Mouse (Mus musculus) adipose tissue, adult 10 weeks (tissue): Measurements from ENCODE around the gene Hist2h2bb. TPM values are rescaled to one million over a fixed set of nuclear protein-coding genes. Genes with fewer than 3 reads are reported as not detected.

Experiments used
- polyA plus RNA-seq: library from polyadenylated mRNA; stranded (reverse); fragments of 350-450 nt; fragmentation: Illumina TruSeq; extraction: RNeasy Lipid Tissue Mini Kit (QIAGEN cat#74804); gene quantifications from one replicate; pipeline ENCODE4 v1.2.3, GENCODE M21; 2014; ENCODE audit warnings: low read depth, low replicate concordance

Hist2h2bb gene
- not detected for polyA plus RNA-seq

DNA sequence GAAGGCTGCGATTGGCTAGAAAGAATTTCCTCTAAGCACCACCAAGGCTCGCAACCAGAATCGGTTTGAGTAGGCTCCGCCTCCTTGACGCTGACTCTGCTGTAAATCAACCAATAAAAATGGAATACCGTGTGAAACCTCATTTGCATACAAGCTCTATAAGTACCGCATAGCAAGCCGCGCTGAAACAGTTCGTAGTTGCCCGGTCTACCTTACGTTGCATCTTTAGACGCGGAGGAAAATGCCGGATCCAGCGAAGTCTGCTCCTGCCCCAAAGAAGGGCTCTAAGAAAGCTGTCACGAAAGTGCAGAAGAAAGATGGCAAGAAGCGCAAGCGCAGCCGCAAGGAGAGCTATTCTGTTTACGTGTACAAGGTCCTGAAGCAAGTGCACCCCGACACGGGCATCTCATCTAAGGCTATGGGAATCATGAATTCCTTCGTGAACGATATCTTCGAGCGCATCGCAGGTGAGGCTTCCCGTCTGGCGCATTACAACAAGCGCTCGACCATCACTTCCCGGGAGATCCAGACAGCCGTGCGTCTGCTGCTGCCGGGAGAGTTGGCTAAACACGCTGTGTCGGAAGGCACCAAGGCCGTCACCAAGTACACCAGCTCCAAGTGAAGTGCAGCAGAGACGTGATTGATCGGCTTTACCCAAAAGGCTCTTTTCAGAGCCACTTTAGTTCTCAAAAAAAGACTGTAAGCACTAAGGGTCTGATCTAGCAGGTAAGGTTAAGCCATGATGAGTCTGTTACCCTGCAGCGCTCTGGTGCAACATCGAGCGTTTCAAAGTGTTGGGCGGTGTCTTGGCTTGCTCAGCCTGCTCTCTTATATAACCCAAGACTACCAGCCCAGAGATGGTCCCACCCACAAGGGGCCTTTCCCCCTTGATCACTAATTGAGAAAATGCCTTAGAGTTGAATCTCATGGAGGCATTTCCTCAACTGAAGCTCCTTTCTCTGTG is at the start of gene Hist2h2bb:
TSS of gene Hist2h2bb (plus strand) at position 242 of the 964 bp plus-strand sequence.

DNA sequence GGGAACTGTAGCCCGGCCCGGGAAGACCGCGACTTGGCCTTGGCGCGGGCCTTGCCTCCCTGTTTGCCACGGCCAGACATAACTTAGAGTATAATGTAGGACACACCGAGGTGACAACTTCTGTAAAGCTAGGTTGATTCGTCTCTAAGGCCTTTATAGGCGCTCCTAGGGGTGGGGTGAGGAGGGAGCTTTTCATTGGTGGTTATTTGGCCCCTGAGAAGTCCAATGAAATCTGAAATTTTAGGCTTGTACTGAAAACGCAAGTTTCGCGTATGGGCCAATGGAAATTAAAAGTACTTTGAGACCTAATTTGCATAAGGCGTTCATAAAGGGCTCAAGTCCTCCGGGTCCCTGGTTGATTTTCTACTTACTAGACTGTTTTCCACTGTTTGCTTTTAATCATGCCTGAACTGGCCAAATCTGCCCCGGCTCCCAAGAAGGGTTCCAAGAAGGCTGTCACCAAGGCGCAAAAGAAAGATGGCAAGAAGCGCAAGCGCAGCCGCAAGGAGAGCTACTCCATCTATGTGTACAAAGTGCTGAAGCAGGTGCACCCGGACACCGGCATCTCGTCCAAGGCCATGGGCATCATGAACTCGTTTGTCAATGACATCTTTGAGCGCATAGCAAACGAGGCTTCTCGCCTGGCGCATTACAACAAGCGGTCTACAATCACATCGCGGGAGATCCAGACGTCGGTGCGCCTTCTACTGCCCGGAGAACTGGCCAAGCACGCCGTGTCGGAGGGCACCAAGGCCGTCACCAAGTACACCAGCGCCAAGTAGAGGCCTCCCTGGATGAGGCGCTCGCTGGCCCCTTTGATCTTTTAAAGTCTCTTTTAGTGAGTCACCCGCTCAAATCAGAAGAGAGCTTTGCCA is 48.5 kb upstream of the Hist2h2bb start, which contains the start of the genes Hist2h2ac and Hist2h2be:
TSS of gene Hist2h2ac (minus strand) at position 116 of the 875 bp plus-strand sequence.
TSS of gene Hist2h2be (plus strand) at position 355 of the 875 bp plus-strand sequence.

DNA sequence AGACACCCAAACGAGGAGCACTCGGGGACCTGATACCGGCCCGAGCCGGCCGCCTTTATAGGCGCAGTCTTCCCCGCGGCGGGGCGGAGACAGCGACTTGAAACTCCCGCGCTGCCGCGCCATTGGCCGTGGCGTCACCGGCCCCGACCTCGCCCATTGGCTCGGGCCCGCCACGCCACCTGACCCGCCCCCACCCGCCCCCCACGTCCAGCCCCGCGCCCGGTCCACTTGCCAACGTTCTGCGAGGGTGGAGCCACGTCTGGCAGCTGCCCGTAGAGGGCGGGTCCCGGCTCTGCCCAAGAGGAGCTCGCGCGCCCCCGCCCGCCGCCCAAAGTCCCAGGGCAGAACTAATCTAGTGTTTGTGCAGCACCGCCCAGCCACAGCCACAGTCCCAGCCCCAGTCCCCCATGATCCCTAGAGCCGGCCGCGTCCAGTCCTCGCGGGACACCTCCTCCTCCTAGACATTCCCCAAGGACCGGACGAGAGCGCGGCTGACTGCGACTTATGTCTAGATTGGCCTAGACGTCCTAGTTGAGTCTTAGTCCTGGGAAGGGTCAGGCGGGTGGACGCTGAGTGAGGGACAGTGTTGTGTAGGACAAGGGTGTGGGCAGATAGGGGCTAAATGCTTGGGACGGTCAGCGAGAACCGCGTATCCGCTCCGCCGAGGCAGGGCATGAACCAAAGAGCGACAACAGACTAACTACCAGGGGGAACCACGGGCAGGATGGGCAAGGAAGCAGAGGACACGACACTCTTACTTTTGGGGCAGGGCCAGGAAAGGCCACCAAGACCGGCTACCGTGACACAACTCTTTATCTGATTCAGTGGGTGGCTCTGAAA is 30.4 kb upstream of the Hist2h2bb start, which contains the start of gene Hist2h3c2:
TSS of gene Hist2h3c2 (minus strand) at position 174 of the 840 bp plus-strand sequence.

DNA sequence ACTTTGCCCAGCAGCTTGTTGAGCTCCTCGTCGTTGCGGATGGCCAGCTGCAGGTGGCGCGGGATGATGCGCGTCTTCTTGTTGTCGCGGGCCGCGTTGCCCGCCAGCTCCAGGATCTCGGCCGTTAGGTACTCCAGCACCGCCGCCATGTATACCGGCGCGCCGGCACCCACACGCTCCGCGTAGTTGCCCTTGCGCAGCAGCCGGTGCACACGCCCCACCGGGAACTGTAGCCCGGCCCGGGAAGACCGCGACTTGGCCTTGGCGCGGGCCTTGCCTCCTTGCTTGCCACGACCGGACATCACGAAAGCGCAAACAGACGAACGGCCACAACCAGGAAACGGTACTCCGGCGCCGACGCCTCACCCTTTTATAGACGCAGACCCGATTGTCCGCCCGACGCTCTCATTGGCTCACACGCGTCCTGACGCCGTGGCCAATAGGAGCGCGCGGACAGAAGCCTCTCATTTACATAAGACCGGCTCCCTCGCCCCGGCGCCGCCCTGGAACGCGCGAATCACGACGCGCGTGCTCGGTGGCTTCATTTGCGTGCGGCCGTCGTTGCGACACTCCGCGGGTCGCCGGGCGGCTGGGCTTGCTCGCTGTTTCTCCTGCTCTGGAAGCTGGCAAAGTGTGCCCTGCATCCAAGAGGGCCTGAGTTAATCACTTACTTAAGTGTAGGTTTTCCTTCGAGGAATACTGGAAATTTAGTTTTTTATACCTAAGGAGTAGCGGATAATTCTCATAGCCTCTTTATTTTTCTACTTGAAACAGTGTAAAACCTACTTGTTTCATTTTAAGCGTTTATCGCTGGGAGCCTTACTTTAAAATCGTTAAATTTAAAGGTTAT is 29.4 kb upstream of the Hist2h2bb start, which contains the start of gene Hist2h2aa2:
TSS of gene Hist2h2aa2 (minus strand) at position 328 of the 850 bp plus-strand sequence.

GRCm38 (mm10) chr3:96245003-96245886 is 24.3 kb upstream of the Hist2h2bb start, which contains the start of gene Hist2h2aa1:
Hist2h2aa1 (plus strand) TSS chr3:96245497.

DNA sequence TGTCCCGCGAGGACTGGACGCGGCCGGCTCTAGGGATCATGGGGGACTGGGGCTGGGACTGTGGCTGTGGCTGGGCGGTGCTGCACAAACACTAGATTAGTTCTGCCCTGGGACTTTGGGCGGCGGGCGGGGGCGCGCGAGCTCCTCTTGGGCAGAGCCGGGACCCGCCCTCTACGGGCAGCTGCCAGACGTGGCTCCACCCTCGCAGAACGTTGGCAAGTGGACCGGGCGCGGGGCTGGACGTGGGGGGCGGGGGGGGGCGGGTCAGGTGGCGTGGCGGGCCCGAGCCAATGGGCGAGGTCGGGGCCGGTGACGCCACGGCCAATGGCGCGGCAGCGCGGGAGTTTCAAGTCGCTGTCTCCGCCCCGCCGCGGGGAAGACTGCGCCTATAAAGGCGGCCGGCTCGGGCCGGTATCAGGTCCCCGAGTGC is 23.1 kb upstream of the Hist2h2bb start, which contains the start of gene Hist2h3c1:
TSS of gene Hist2h3c1 (plus strand) at position 259 of the 430 bp plus-strand sequence.

GRCm38 (mm10) chr3:96262979-96263550 is 6.5 kb upstream of the Hist2h2bb start, which contains the start of gene Hist2h4:
Hist2h4 (minus strand) TSS chr3:96263311.

GRCm38 (mm10) chr3:96268051-96268775 is 1.3 kb upstream of the Hist2h2bb start, which contains the start of gene Hist2h3b:
Hist2h3b (plus strand) TSS chr3:96268654.

DNA sequence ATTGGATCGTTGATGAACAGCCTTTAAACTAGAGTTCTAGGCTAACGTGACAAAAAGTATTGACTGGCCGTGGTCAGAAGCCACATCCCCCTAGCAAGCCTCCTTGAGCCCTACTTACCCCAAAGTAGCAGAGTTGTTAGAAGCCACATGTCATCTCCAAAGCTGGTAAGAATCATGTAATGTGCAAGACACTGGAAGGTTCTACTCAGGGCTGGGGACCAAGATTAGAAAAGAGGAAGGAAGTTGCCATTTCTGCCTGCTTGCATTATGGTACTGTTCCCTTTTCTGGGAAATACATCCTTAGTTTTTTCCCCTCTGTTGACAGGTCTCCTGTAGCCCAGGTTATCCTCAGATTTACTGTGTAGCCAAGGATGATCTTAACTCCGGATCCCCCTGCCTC is 24.2 kb downstream of the Hist2h2bb start, which contains the start of gene Fcgr1:
TSS of gene Fcgr1 (minus strand) at position 183 of the 400 bp plus-strand sequence.

Other genes starting within 250 kb of the Hist2h2bb start
- 22.3 TPM for gene Vps45, start 211.3 kb upstream of the Hist2h2bb start, polyA plus RNA-seq
- 16.0 TPM for gene Otud7b, start 165.2 kb upstream of the Hist2h2bb start, polyA plus RNA-seq
- gene Mtmr11, start 107.7 kb upstream of the Hist2h2bb start, polyA plus RNA-seq, result 14.9 TPM
- 39.2 TPM for gene Sf3b4, start 97.4 kb upstream of the Hist2h2bb start, polyA plus RNA-seq
- gene Sv2a, start 88.6 kb upstream of the Hist2h2bb start, polyA plus RNA-seq, result 2.5 TPM
- gene Bola1, start 50.0 kb upstream of the Hist2h2bb start, polyA plus RNA-seq, result 37.5 TPM
- gene Hist2h2ab, start 49.9 kb upstream of the Hist2h2bb start, polyA plus RNA-seq, result not detected
- not detected for gene Hist2h2ac, start 48.9 kb upstream of the Hist2h2bb start, polyA plus RNA-seq
- 14.6 TPM for gene Hist2h2be, start 48.6 kb upstream of the Hist2h2bb start, polyA plus RNA-seq
- 4.2 TPM for gene Hist2h3c2, start 30.6 kb upstream of the Hist2h2bb start, polyA plus RNA-seq
- gene Hist2h2aa2, start 29.5 kb upstream of the Hist2h2bb start, polyA plus RNA-seq, result 306 TPM
- 88.6 TPM for gene Hist2h2aa1, start 24.3 kb upstream of the Hist2h2bb start, polyA plus RNA-seq
- not detected for gene Hist2h3c1, start 23.1 kb upstream of the Hist2h2bb start, polyA plus RNA-seq
- 3.0 TPM for gene Hist2h4, start 6.4 kb upstream of the Hist2h2bb start, polyA plus RNA-seq
- not detected for gene Hist2h3b, start 1.1 kb upstream of the Hist2h2bb start, polyA plus RNA-seq
- 3.9 TPM for gene Fcgr1, start 24.2 kb downstream of the Hist2h2bb start, polyA plus RNA-seq
- not detected for gene BC107364, start 182.6 kb downstream of the Hist2h2bb start, polyA plus RNA-seq